Mouse (Mus musculus) c-Kit-positive CD71-positive TER-119-positive erythroid progenitor cells, embryonic 14.5 days (primary cell): Measurements from ENCODE around the gene Olfr1037.
"Not testable (repeated sequence)": the region's sequence is repeated elsewhere in the genome, so short reads cannot be mapped to it uniquely, and the experiment has no call there.

ENCODE experiments used
- DNase-seq: peaks from one replicate; pipeline ENCODE4 v3.0.0-alpha.2; 2013; ENCODE audit warnings: low spot score

Gene Olfr1037

DNA sequence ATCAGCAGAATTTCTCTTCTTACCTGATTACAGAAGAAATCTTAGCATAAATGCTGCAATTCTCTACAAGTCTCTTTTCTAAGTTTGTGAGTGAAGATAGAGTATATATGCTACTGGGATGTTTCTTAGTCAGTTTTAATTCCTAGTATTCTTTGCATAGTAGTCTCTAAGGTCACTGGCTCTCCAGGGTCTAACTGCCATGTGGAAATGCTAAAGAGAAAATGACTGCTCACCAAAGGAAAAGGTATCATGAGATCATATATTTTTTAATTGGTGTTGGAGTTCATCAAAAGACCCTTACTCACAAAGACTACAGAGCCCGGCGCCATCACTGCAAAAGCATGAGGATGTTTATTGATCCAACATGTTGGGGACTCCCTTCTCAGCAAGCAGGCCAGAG is at the start of gene Olfr1037:
Gene Olfr1037 (minus strand): TSS at position 101 of the 400 bp plus-strand sequence.
- no peak for DNase-seq

GRCm38 (mm10) chr2:86135828-86136227 is 48.6 kb upstream of the Olfr1037 start, which contains the start of gene Olfr1039:
TSS of gene Olfr1039 (minus strand) at chr2:86135928.
- no peak for DNase-seq

GRCm38 (mm10) chr2:86080478-86080877 is 6.7 kb downstream of the Olfr1037 start:
- DNase-seq = not testable (repeated sequence)

GRCm38 (mm10) chr2:86073692-86074091 is 13.5 kb downstream of the Olfr1037 start, which contains the start of gene Olfr1036:
TSS of gene Olfr1036 (plus strand) at chr2:86073992.
- not testable (repeated sequence) for DNase-seq

DNA sequence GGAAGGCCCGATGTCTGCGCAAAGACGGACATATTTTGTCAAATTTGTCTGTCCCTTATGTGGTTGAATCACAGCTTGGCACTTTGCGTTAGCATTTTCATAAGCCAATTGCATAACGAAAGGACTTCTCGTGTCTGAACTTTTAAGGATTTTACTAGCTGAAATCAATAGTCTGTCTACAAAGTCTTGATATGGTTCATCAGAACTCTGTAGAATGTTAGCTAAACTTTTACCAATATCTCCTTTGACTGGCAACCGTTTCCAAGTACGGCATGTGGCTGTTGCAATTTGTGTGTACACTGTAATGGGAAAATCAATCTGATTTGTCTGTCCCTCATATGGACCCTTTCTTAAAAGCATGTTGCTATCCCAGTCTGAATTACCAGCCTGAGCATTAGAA is 17.0 kb downstream of the Olfr1037 start:
- no peak for DNase-seq

GRCm38 (mm10) chr2:86063766-86064165 is 23.4 kb downstream of the Olfr1037 start:
- DNase-seq = not testable (repeated sequence)

GRCm38 (mm10) chr2:86050777-86051176 is 36.4 kb downstream of the Olfr1037 start:
- DNase-seq = not testable (repeated sequence)

GRCm38 (mm10) chr2:86045561-86045960 is 41.6 kb downstream of the Olfr1037 start, which contains the start of gene Olfr1034:
TSS of gene Olfr1034 (plus strand) at chr2:86045861.
- DNase-seq = no peak
